9 mouse cellular contexts compared by ENCODE assay signal in the genomic region with DNA sequence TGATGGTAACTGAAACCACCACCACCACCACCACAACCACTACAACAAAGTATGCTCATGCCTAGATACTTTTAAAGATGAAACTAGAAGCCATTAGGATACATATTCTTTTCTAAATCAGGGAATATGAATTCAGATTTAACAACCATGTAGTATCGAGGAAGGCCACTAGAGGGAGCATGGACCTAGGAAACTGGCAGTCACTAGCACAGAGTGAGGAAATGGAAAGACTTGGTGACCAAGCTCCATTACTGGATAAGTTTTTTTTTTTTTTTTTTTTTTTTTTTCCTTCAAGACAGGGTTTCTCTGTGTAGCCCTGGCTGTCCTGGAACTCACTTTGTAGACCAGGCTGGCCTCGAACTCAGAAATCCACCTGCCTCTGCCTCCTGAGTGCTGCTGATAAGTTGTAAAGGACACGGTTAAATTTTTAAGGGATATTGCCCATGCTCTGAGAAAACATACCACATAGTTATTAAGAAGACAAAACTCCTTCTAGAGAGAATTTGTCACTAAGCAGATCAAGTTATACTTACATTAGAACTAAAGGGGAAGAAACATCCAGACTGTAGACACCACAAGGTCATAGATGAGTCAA. TPM values are rescaled to one million over a fixed set of nuclear protein-coding genes. Genes with fewer than 3 reads are reported as not detected.
DNase-seq lines count a peak whose midpoint lies in the region; ATAC-seq and TF ChIP-seq lines count a peak whose summit lies in the region.
"Had no signal": no experiment of that assay in that cellular context is flagged by ENCODE, and none has a peak within 500 bp of the region (broad histone marks: within the 10 kb centered on the region; RNA-seq: fewer than 3 reads in every experiment).

No protein-coding gene starts in this region.

- no peak overlapping the region for H3K27ac ChIP-seq in lung, embryonic 14.5 days (ENCODE audit: low read depth)
- no peak overlapping the region for H3K27ac ChIP-seq in stomach, postnatal 0 days (replicated peaks)

- WGBS in lung, embryonic 14.5 days, result 42% methylated on average over 3 of the region's 3 CpGs
- 43% methylated on average over 3 of the region's 3 CpGs for WGBS in stomach, postnatal 0 days

- no peak for TF ChIP-seq EP300 in stomach, postnatal 0 days (optimal IDR thresholded peaks at IDR 0.05)

- no peak for DNase-seq in frontal cortex, postnatal 25 days (ENCODE audit: low spot score in 2 of 2)
- peak; percentile 56 to 66 for DNase-seq in right cerebral cortex, postnatal 10 days (ENCODE audit: low spot score in 2 of 2)
- DNase-seq in right cerebral cortex, postnatal 25 days, result no peak
- DNase-seq in cerebellum, postnatal 14 days, result peak; percentile 80 to 83
- peak; percentile 66 for DNase-seq in heart, postnatal 4 days
- DNase-seq in lung, embryonic 14.5 days, result peak; percentile 91
- peak; percentile 37 for DNase-seq in stomach, postnatal 0 days (ENCODE audit: low spot score)

- no peaks in the 10 kb centered on the region for H3K9me3 ChIP-seq in lung, embryonic 14.5 days (ENCODE audit: low read depth, low read length)
- H3K9me3 ChIP-seq in stomach, postnatal 0 days (ENCODE audit: control insufficient read depth, low read length), result no peaks in the 10 kb centered on the region

- ATAC-seq in frontal cortex, adult (ENCODE audit: low TSS enrichment), result peak; percentile 74
- peak; percentile 62; the same call in 1 of the 2 replicates for ATAC-seq in lung, embryonic 14.5 days (ENCODE audit: insufficient read depth)
- ATAC-seq in stomach, postnatal 0 days (ENCODE audit: low FRiP score, low TSS enrichment), result no peak

- H3K36me3 ChIP-seq in lung, embryonic 14.5 days (ENCODE audit: insufficient read depth), result no peaks in the 10 kb centered on the region
- no peaks in the 10 kb centered on the region for H3K36me3 ChIP-seq in stomach, postnatal 0 days (ENCODE audit: control insufficient read depth, insufficient read depth, low read length)

- TF ChIP-seq CTCF in lung, embryonic 14.5 days (IDR thresholded peaks at IDR 0.05; ENCODE audit: low read depth), result peak; percentile 90
- peak; percentile 92 for TF ChIP-seq CTCF in stomach, postnatal 0 days (IDR thresholded peaks at IDR 0.05; ENCODE audit: low read depth)

- no peaks in the 10 kb centered on the region for H3K4me1 ChIP-seq in lung, embryonic 14.5 days (ENCODE audit: insufficient read depth)
- H3K4me1 ChIP-seq in stomach, postnatal 0 days (replicated peaks; ENCODE audit: control insufficient read depth, insufficient read depth), result no peaks in the 10 kb centered on the region

- H3K4me2 ChIP-seq in lung, embryonic 14.5 days, result no peak overlapping the region
- H3K4me2 ChIP-seq in stomach, postnatal 0 days (replicated peaks; ENCODE audit: low read depth), result no peak overlapping the region

- H3K9ac ChIP-seq in lung, embryonic 14.5 days, result no peak overlapping the region
- no peak overlapping the region for H3K9ac ChIP-seq in stomach, postnatal 0 days (ENCODE audit: low read length)

- no peaks in the 10 kb centered on the region for H3K27me3 ChIP-seq in lung, embryonic 14.5 days (ENCODE audit: insufficient read depth, low read length)
- H3K27me3 ChIP-seq in stomach, postnatal 0 days (ENCODE audit: control insufficient read depth, insufficient read depth, low read length), result no peaks in the 10 kb centered on the region

- H3K4me3 ChIP-seq in lung, embryonic 14.5 days (ENCODE audit: low read depth, low read length), result no peak overlapping the region
- H3K4me3 ChIP-seq in stomach, postnatal 0 days (ENCODE audit: low read depth, low read length), result no peak overlapping the region

RNA-seq across cellular contexts. Expression of gene Glycam1, which starts 12.7 kb away (rescaled TPM):
- total RNA-seq in heart, postnatal 4 days (2021), result not detected
- polyA plus RNA-seq in lung, embryonic 14.5 days (2014; fragmentation: Nextera tagmentation; extraction: Ambion mirVana), result not detected in 2 replicates
- 1.7 and 3.4 TPM in 2 replicates for polyA plus RNA-seq in stomach, postnatal 0 days (2015; fragmentation: Nextera tagmentation; extraction: Ambion mirVana)
- polyA plus RNA-seq: stomach, embryonic 14.5 days had no signal

RNA-seq across cellular contexts. Expression of gene Ppp1r1a, which starts 14.4 kb away (rescaled TPM):
- total RNA-seq in heart, postnatal 4 days (2021), result 10 to 100 TPM; 26.9 to 31.4 TPM
- 6.3 and 6.9 TPM in 2 replicates for polyA plus RNA-seq in lung, embryonic 14.5 days (2014; fragmentation: Nextera tagmentation; extraction: Ambion mirVana)
- polyA plus RNA-seq in stomach, postnatal 0 days (2015; fragmentation: Nextera tagmentation; extraction: Ambion mirVana), result 7.1 and 7.7 TPM in 2 replicates

RNA-seq across cellular contexts. Expression of gene Pde1b, which starts 49.4 kb away (rescaled TPM):
- 1 to 10 TPM; 1.8 to 2.2 TPM for total RNA-seq in heart, postnatal 4 days (2021)
- 1.8 and 2.5 TPM in 2 replicates for polyA plus RNA-seq in lung, embryonic 14.5 days (2014; fragmentation: Nextera tagmentation; extraction: Ambion mirVana)
- polyA plus RNA-seq in stomach, postnatal 0 days (2015; fragmentation: Nextera tagmentation; extraction: Ambion mirVana), result 5.0 and 5.8 TPM in 2 replicates

Comparison
In these comparisons a context has a peak if more than half of its experiments do, and no peak if none do; other contexts are left out.
1. DNase-seq: peak in right cerebral cortex, postnatal 10 days (2 of 2), cerebellum, postnatal 14 days (2 of 2), heart, postnatal 4 days (single experiment), lung, embryonic 14.5 days (single experiment) and stomach, postnatal 0 days (single experiment); none in frontal cortex, postnatal 25 days (0 of 2) and right cerebral cortex, postnatal 25 days (single experiment).